Mouse (Mus musculus) liver, postnatal 0 days (tissue): ENCODE measurements around the gene Krtap4-2.

Experiments
- CTCF ChIP-seq: sonication (generic); IDR thresholded peaks from 2 replicates; pipeline ENCODE4 v1.5.1; 2016; ENCODE audit warnings: antibody characterized with exemption, low read depth
- EP300 ChIP-seq: IDR thresholded peaks from 2 replicates; pipeline ENCODE4 v1.6.1; 2016; ENCODE audit warnings: antibody characterized with exemption, low read depth, mild to moderate bottlenecking

DNA sequence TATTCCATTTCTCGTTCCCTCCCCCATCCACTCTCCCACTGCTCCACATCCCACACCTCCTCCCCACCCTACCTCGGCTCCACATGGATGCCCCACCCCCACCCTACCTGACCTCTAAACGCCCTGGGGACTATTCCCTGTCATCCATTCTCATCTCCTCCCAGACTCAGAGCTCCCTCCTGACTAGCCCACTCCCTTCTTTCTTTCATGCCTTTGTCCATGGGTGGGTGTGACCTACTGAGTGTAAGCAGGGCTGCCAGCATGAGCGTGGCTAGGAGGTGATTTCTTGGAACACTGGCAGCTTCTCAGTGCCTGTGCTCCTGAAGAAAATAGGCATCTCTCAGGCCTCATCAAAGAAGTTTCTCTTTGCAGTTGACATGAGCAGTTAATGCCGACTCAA, 22.2 kb upstream of the Krtap4-2 start:
- TF ChIP-seq CTCF (no peak), EP300 (no peak)
